Mouse (Mus musculus) forebrain, embryonic 13.5 days (tissue): ENCODE data around the gene Hoxd10. TPM values are rescaled to one million over a fixed set of nuclear protein-coding genes. Genes with fewer than 3 reads are reported as not detected.

Source experiments
- ATAC-seq: fragments of 200-750 bp; cut with Nextera tagmentation; 2 replicates; pipeline ENCODE4 v1.8.0; 2017
- H3K27ac ChIP-seq: fragments of 300-500 bp; sonication (generic); 2 replicates; pipeline ENCODE4 v1.5.1; 2015; ENCODE audit warnings: inconsistent platforms, mild to moderate bottlenecking, moderate library complexity
- H3K27me3 ChIP-seq: fragments of 300-500 bp; sonication (generic); 2 replicates; pipeline ENCODE4 v1.6.1; 2015; ENCODE audit warnings: mild to moderate bottlenecking, inconsistent platforms
- H3K36me3 ChIP-seq: fragments of 300-500 bp; sonication (generic); 2 replicates; pipeline ENCODE4 v1.6.1; 2015; ENCODE audit warnings: mild to moderate bottlenecking, inconsistent platforms; ENCODE audit not compliant: poor library complexity, severe bottlenecking
- H3K4me1 ChIP-seq: fragments of 300-500 bp; sonication (generic); 2 replicates; pipeline ENCODE4 v1.6.1; 2015; ENCODE audit warnings: inconsistent platforms
- H3K4me2 ChIP-seq: fragments of 300-500 bp; sonication (generic); 2 replicates; pipeline ENCODE4 v1.6.1; 2015; ENCODE audit warnings: inconsistent platforms, mild to moderate bottlenecking, moderate library complexity
- H3K4me3 ChIP-seq: fragments of 300-500 bp; sonication (generic); 2 replicates; pipeline ENCODE4 v1.5.1; 2015; ENCODE audit warnings: mild to moderate bottlenecking, inconsistent platforms
- H3K9ac ChIP-seq: fragments of 300-500 bp; sonication (generic); 2 replicates; pipeline ENCODE4 v1.6.1; 2015; ENCODE audit warnings: mild to moderate bottlenecking, inconsistent platforms
- H3K9me3 ChIP-seq: fragments of 300-500 bp; sonication (generic); replicated peaks from 2 replicates; pipeline ENCODE4 v1.6.1; 2016; ENCODE audit warnings: inconsistent platforms
- WGBS: fragments of 180-500 bp; shearing (Covaris S2); methylation state at CpG from one replicate; pipeline ENCODE4 v1.1.7; 2015; 5-methylcytosine and 5-hydroxymethylcytosine counted together
- polyA plus RNA-seq: library from polyadenylated mRNA; unstranded; fragments of >200 nt; fragmentation: Nextera tagmentation; extraction: Ambion mirVana; gene quantifications from 2 replicates; pipeline ENCODE4 v1.2.1, GENCODE M21; 2015

Gene Hoxd10
- polyA plus RNA-seq, 1 experiment from 2014 or later: not detected

DNA sequence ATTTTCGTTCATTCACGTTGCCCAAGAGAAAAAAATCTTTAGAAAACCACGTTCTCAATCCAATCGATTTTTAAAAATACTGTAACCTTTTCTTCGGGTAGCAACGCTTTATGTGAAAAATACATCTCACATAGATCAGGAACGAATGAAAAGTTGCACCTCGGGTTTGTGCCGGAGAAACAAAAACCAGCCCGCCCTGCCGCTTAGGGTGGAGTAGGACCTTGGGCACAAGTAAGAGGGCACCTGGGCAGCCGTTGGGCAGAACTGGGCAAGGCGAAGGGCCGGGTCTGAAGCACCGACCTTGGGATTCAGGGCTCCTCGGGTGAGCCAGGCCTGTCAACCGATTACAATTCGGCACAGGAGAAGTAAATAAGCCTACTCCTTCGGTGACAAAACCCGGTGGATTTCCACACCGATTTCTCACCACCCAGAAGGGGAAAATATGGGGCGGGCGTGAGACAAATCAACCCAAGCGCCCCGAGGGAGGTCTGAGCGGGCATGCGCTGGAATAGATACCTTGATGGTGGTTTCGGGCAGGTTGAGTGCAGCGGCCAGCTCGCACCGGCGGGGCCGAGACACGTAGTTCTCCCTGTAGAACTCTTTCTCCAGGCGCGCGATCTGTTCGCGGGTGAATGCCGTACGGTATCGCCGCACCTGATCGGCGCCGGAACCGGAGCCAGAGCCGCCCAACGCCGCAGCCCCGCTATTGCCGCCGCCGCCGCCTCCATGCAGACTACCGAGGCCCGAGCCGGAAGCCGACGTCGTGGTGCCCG is 34.3 kb upstream of the Hoxd10 start:
- no peak for ATAC-seq
- Histone ChIP-seq H3K9ac (no peak overlapping the region), H3K27ac (no peak overlapping the region), H3K4me2 (peak overlapping the region; percentile 30), H3K9me3 (no peaks in the 10 kb centered on the region), H3K4me1 (peaks cover 20% of the 10 kb centered on the region), H3K27me3 (peaks cover 89% of the 10 kb centered on the region), H3K36me3 (no peaks in the 10 kb centered on the region), H3K4me3 (peak overlapping the region; percentile 8; the same call in 1 of the 2 replicates)
- 2% methylated on average over 62 of the region's 62 CpGs for WGBS

DNA sequence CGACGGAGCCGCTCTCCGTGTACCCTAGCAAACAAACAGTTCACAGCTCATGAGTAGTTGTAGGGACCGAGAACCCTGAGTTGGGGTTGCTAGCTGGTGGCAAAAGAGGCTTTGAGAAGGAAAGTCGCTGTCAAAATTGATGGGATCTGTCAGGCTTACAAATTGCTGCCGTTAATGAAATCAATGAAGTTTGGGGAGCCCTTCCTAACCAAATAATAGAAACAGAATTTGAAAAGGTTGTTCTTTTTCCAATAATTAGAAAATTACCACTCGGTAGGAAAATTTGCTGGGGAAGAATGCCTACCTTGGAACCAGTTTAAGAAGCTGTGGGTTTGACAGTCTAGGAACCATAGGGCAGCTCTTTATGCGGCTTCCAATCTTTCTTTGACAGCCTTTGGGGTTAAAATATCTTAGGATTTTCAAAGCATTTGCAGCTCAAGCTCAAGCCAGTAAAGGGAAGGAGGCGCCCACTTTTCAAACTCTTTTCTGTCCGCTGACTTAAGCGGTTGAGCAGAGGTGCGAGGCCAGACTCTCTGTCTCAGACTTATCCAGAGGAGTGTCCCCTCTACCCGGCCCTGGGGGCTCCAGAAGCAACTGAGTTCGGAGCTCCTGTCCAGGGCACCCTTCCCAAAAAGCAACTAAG is 33.6 kb upstream of the Hoxd10 start:
- Histone ChIP-seq H3K4me2 (peak overlapping the region; percentile 30), H3K27ac (no peak overlapping the region), H3K4me1 (peaks cover 20% of the 10 kb centered on the region), H3K9ac (no peak overlapping the region), H3K27me3 (peaks cover 94% of the 10 kb centered on the region), H3K4me3 (peak overlapping the region; percentile 8; the same call in 1 of the 2 replicates), H3K36me3 (no peaks in the 10 kb centered on the region), H3K9me3 (no peaks in the 10 kb centered on the region)
- under 1% methylated on average over 15 of the region's 15 CpGs for WGBS
- no peak for ATAC-seq

DNA sequence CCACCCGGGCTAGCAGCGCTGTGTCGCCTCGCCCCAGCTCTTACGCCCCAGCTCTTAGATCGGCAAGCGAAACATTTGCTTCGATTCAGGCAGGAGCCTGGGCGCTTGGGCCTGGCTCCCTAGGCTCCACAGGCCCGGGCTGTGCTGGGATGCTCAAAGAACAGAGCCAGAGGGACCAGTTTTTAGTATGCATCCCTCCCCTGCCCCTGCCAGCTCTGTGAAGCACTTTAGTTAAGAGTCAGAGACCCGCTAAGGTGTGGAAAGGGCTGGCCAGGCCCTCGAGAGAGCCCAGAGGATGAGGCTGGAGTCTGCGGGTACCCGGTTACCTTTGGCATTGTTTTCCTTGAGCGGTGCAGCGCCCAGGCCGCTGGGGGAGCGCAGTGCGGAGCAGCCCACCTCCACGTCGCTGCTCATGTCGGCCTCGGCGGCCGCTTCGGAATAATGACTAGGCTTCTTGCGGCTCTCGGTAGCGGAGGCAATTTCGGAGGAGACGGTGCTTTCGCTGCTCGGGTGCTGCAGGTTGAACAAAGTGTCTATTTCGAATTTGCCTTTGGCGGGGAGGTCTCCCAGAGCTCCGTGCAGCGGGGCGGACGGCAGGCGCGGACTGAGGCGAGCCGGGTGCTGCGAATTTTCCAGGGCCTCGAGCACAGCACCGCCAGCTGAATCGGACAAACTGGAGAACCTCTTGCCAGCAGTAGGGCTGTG is 32.9 kb upstream of the Hoxd10 start:
- peaks cover 98% of the 10 kb centered on the region for H3K27me3 ChIP-seq
- WGBS: under 1% methylated on average over 47 of the region's 47 CpGs
- H3K9me3 ChIP-seq: no peaks in the 10 kb centered on the region
- 0 out of 2 replicates have a peak overlapping the region, but pooled peaks have one; percentile 2 for H3K4me3 ChIP-seq
- no peak for ATAC-seq
- no peak overlapping the region for H3K27ac ChIP-seq
- no peak overlapping the region for H3K4me2 ChIP-seq
- no peaks in the 10 kb centered on the region for H3K36me3 ChIP-seq
- peaks cover 20% of the 10 kb centered on the region for H3K4me1 ChIP-seq
- no peak overlapping the region for H3K9ac ChIP-seq

DNA sequence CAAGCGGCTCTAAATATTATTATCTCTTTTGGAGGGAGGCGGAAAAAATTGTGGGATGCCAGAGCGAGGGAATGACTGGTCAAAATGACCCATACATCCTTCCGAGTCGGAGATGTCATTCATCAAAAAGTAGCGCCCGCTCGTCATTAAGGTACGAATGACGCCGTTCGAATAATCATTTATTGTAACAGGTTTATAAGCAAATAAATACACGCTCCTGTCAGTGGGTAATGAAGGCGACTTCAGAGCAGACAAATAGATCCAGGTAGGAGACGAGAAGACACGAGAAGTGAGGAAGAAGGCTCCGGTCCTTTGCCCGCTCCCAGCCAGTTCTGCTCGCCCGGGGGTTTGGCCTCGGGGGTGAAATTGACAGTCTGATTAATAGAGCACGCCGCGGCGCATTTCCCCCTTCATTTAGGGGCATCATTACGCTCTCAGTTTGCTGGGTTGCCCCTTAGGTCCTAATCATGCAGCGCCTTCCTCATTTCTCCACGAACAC is 32.2 kb upstream of the Hoxd10 start, which contains the start of gene Evx2:
TSS of gene Evx2 (minus strand) at position 51 of the 499 bp plus-strand sequence.
- Histone ChIP-seq H3K4me2 (no peak within 1 kb of the TSS), H3K4me3 (0 out of 2 replicates have a peak within 1 kb of the TSS, but pooled peaks have one; percentile 2), H3K9me3 (no peaks in the 10 kb centered on the region)

DNA sequence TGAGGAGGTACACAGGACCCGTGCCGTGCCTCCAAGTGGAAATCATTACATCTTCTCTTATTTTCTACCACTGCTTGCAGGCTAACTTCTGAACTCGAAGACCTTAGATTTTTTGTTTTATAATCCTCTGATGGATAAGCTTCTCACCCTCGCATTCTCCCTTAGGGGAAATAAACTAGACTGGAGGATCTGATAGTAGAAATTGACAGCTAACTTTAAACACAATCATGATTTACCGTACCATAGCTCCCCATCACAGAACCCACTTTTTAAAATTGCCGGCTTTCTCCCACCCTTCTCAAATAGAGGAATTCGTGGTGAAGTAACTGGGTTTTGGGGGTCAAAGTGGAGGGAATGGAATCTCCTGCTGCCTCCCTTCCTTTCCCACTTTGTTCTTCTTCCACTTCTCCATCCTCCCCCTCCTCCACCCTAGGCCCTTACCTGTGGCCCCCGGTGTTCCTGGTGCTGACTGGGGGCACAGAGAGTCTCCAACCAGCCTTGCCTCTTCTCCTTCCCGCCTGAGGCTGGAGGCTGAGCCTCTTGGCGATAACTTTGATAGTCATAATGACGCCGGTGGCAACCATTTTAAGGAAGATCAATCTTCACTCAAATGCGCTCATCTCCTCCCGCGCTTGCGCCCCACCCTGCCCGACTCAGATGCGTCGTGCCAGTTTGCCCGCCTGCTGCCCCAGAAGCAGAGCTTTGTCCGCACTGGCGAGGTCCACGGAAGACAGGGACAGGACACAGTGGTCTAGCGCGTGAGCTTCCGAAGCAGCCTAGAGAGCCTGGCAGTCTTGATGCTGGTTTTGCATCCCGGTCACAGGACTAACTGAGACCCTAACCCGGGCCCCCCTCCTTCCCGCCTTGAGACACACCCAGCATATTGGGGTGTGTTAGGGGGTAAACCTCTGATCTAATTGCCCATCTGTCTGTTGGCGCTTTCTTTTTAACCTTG is 31.0 kb upstream of the Hoxd10 start:
- ATAC-seq: no peak

More for the DNA sequence above, 32.2 kb upstream of the Hoxd10 start, which contains the start of gene Evx2:
- Histone ChIP-seq H3K27ac (no peak within 1 kb of the TSS), H3K4me1 (peaks cover 20% of the 10 kb centered on the region), H3K36me3 (no peaks in the 10 kb centered on the region), H3K27me3 (peaks cover 98% of the 10 kb centered on the region), H3K9ac (no peak within 1 kb of the TSS)
- no peak for ATAC-seq
- 2% methylated on average over 28 of the region's 28 CpGs for WGBS

DNA sequence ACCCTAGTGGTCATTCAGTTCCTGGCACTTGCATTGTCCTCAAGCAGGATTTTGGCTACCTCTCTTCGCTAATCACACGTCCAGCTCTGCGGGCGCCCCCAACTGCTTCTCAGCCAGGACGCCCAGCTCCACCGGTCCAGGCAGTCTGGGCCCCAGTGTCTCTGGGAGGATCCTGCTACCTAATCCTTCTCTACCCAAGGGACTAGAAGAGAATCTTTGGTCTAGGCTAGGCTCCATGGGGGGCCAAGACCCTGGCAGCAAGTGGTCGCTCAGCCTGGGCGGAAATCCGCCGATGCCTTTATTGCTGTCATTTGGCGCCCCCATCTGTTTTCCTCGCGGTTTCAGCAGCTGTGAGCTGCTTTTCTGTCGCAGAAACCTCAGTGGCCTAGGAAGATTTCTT is 30.0 kb upstream of the Hoxd10 start:
- H3K4me3 ChIP-seq: peak overlapping the region; percentile 14; the same call in 1 of the 2 replicates

More for the DNA sequence above, 31.0 kb upstream of the Hoxd10 start:
- H3K9ac ChIP-seq: no peak overlapping the region
- no peaks in the 10 kb centered on the region for H3K9me3 ChIP-seq
- peaks cover 98% of the 10 kb centered on the region for H3K27me3 ChIP-seq
- no peak overlapping the region for H3K4me2 ChIP-seq
- no peaks in the 10 kb centered on the region for H3K36me3 ChIP-seq
- no peak overlapping the region for H3K27ac ChIP-seq
- H3K4me1 ChIP-seq: peaks cover 16% of the 10 kb centered on the region
- WGBS: 3% methylated on average over 30 of the region's 30 CpGs
- no peak overlapping the region for H3K4me3 ChIP-seq

DNA sequence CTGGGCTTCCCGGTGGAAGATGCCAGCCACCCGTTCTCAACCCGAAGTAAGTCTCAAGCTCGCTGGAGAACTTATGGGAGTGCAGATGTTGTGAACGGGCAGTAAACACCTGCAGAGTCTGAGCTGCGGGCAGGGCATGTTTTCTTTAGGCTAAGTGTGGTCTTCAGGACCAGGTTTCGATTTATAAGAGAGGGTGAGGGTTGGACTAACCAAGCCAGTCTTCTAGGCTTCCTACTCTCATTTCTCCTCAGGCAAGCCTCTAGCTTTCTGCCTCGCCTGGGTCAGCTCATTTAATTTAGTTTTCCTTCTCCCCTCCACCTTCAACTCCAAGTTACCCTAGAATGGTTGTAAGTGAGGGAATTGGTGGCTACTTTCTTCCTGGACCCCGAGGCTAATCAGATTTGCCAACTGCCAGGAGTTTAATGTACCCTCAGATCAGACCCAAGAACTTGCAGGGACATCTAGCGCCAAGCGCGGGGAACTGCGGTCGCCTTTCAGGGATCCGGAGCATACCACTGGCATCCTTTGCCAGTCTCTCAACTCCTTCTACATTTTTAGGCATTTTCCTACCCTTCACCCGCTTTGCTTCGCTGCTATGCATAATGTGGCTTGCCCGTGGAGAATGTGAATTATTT is 28.3 kb upstream of the Hoxd10 start:
- Histone ChIP-seq H3K4me2 (no peak overlapping the region), H3K36me3 (no peaks in the 10 kb centered on the region), H3K4me3 (no peak overlapping the region), H3K27ac (no peak overlapping the region), H3K9ac (no peak overlapping the region), H3K9me3 (no peaks in the 10 kb centered on the region), H3K27me3 (peaks cover 98% of the 10 kb centered on the region), H3K4me1 (peaks cover 11% of the 10 kb centered on the region)
- 6% methylated on average over 18 of the region's 18 CpGs for WGBS
- 0 out of 2 replicates have a peak, but pooled peaks have one; percentile 66 for ATAC-seq

More for the DNA sequence above, 30.0 kb upstream of the Hoxd10 start:
- H3K4me2 ChIP-seq: peak overlapping the region; percentile 36
- no peaks in the 10 kb centered on the region for H3K9me3 ChIP-seq
- peaks cover 98% of the 10 kb centered on the region for H3K27me3 ChIP-seq
- no peak; the same call in 1 of the 2 replicates for ATAC-seq
- no peak overlapping the region for H3K9ac ChIP-seq
- no peaks in the 10 kb centered on the region for H3K36me3 ChIP-seq
- H3K4me1 ChIP-seq: peaks cover 12% of the 10 kb centered on the region
- H3K27ac ChIP-seq: no peak overlapping the region
- WGBS: under 1% methylated on average over 14 of the region's 14 CpGs

DNA sequence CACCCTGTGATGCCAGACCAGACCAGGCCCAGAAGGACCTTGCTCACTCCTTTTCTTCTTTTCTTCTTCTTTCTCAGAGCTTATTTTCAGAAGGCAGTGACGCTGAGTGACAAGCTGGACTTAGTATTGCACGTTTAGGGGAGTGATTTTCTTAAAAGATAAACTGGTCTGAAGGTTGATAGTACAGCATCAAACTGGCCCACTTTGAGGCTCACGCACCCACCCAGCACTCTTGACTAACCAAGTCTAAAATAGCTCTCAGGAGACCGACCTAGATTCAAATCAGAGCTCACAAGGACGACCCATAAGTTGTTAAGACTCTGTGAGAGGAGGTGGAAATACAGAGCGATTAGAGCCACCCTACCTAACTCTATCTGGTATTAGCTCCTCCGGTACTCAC is 25.3 kb upstream of the Hoxd10 start:
- Histone ChIP-seq H3K4me3 (no peak overlapping the region), H3K27ac (no peak overlapping the region), H3K9ac (no peak overlapping the region), H3K36me3 (no peaks in the 10 kb centered on the region), H3K27me3 (peaks cover 97% of the 10 kb centered on the region), H3K9me3 (no peaks in the 10 kb centered on the region), H3K4me1 (peaks cover 12% of the 10 kb centered on the region), H3K4me2 (no peak overlapping the region)
- WGBS: under 1% methylated on average over 7 of the region's 7 CpGs
- no peak for ATAC-seq

DNA sequence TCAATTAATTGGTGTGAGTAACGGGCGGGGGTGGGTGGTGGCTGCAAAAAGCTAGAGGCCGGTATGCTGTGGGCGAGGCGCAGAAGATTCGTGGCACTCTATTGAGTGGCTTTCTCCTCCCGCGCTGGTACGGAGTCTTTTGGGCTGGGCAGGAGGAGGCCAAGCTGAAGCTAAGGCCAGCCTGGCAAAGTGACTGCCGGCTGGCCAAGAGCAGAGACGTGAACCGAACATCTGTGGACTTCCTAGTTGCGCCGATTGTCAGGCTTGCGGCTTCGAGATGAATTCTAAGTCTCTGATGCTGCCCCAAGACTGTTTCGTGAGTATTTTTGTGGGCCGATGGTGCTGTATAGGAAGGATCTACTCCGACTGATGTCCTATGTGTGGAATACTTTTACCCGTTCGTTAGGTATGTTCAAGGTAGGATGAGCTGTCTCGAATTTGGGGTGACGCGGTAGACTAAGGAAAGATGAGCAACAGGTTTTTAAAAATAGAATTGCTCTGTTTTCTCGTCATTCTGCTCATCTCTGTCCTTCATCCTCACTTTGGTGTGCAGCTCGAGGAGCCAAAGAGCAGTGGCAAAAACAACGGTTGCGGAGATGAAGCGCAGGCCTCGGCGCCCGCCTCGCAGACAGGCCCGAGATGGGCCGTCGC is 24.4 kb upstream of the Hoxd10 start:
- no peak overlapping the region for H3K9ac ChIP-seq
- ATAC-seq: no peak
- H3K4me3 ChIP-seq: peak overlapping the region; percentile 39
- no peaks in the 10 kb centered on the region for H3K36me3 ChIP-seq
- H3K27ac ChIP-seq: no peak overlapping the region
- under 1% methylated on average over 35 of the region's 36 CpGs for WGBS
- H3K9me3 ChIP-seq: no peaks in the 10 kb centered on the region
- peaks cover 97% of the 10 kb centered on the region for H3K27me3 ChIP-seq
- H3K4me1 ChIP-seq: peaks cover 8% of the 10 kb centered on the region
- no peak overlapping the region for H3K4me2 ChIP-seq

DNA sequence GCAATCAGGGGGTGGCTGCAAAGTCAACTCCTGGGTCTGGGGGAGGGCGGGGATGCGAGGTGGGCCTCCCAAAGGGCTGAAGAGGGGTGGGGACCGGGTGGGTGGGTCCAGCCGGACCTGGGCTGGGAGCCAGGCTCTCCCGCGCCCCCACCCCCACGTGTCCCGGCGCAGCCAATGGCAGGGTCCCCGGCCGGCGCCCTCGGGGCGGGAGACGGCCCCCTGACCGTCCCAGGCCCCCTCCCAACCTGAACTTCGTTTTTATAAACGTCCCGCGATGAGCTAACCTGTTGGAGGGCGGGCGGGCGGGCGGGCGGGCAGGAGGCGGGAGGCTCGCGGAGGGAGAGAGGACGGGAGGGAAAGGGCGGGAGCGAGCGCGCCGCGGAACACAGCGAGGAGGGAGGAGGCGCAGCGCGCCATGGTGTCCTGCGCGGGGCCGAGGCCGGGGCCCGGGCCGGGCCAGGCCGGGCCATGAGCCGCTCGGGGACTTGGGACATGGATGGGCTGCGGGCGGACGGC is 23.8 kb upstream of the Hoxd10 start, which contains the start of gene Hoxd13:
TSS of gene Hoxd13 (plus strand) at position 469 of the 516 bp plus-strand sequence.
- Histone ChIP-seq H3K4me1 (peaks cover 13% of the 10 kb centered on the region), H3K36me3 (no peaks in the 10 kb centered on the region), H3K27me3 (peaks cover 97% of the 10 kb centered on the region), H3K4me3 (peak within 1 kb of the TSS; percentile 39), H3K9ac (peak within 1 kb of the TSS; percentile 34; the same call in 1 of the 2 replicates), H3K27ac (no peak within 1 kb of the TSS), H3K9me3 (no peaks in the 10 kb centered on the region), H3K4me2 (peak within 1 kb of the TSS; percentile 62)
- ATAC-seq: peak; percentile 51; the same call in 1 of the 2 replicates
- under 1% methylated on average over 24 of the region's 51 CpGs for WGBS
